Mouse (Mus musculus) CD4-positive, CD25-positive, alpha-beta regulatory T cell, adult 2 months (primary cell): ENCODE measurements around the gene Cipc.

ENCODE experiments used
- DNase-seq: peaks from one replicate; pipeline ENCODE4 v3.0.0-alpha.2; 2012; ENCODE audit warnings: low read depth, low spot score

The Cipc gene

GRCm38 (mm10) chr12:86931919-86932574, 14.8 kb upstream of the Cipc start:
- DNase-seq = no peak

- DNase-seq = no peak
Measured at GRCm38 (mm10) chr12:86932575-86932952, 14.3 kb upstream of the Cipc start.

GRCm38 (mm10) chr12:86934748-86935147, 12.1 kb upstream of the Cipc start:
- DNase-seq = no peak

GRCm38 (mm10) chr12:86935692-86936282, 11.1 kb upstream of the Cipc start:
- DNase-seq = no peak

GRCm38 (mm10) chr12:86936587-86937343, 10.1 kb upstream of the Cipc start:
- DNase-seq = no peak

GRCm38 (mm10) chr12:86938571-86938970, 8.3 kb upstream of the Cipc start:
- DNase-seq = no peak

GRCm38 (mm10) chr12:86941173-86941572, 5.7 kb upstream of the Cipc start:
- DNase-seq = no peak

GRCm38 (mm10) chr12:86941734-86942486, 4.9 kb upstream of the Cipc start:
- DNase-seq = peak; percentile 58

GRCm38 (mm10) chr12:86943421-86943820, 3.4 kb upstream of the Cipc start:
- DNase-seq = no peak

- peak; percentile 88 for DNase-seq
Measured at GRCm38 (mm10) chr12:86945126-86945525, 1.7 kb upstream of the Cipc start.

- peak; percentile 45 for DNase-seq
Measured at GRCm38 (mm10) chr12:86946301-86946781, 502 bp upstream of the Cipc start.

GRCm38 (mm10) chr12:86947681-86948401, 998 bp downstream of the Cipc start:
- DNase-seq = peak; percentile 52

GRCm38 (mm10) chr12:86948627-86949026, 1.8 kb downstream of the Cipc start:
- peak; percentile 5 for DNase-seq

GRCm38 (mm10) chr12:86949501-86949900, 2.7 kb downstream of the Cipc start:
- peak; percentile 74 for DNase-seq

- DNase-seq = peak; percentile 82
Measured at GRCm38 (mm10) chr12:86950161-86950960, 3.5 kb downstream of the Cipc start.

GRCm38 (mm10) chr12:86950961-86951360, 4.1 kb downstream of the Cipc start:
- DNase-seq = peak; percentile 25

GRCm38 (mm10) chr12:86952331-86952850, 5.5 kb downstream of the Cipc start:
- DNase-seq = no peak

- DNase-seq = no peak
Measured at GRCm38 (mm10) chr12:86955894-86956293, 9.1 kb downstream of the Cipc start.

- no peak for DNase-seq
Measured at GRCm38 (mm10) chr12:86958558-86958957, 11.7 kb downstream of the Cipc start.

- no peak for DNase-seq
Measured at GRCm38 (mm10) chr12:86959661-86960060, 12.8 kb downstream of the Cipc start.
